Mouse (Mus musculus): ENCODE results near the gene Copg1.
A peak's percentile ranks its signal among the peaks of the same experiment; 100 is the strongest.
"Not testable (repeated sequence)": the region's sequence is repeated elsewhere in the genome, so short reads cannot be mapped to it uniquely, and the experiment has no call there.

The Copg1 gene

GRCm38 (mm10) chr6:87876068-87876643 is 11.5 kb upstream of the Copg1 start:
- peak; percentile 60 for DNase-seq

DNA sequence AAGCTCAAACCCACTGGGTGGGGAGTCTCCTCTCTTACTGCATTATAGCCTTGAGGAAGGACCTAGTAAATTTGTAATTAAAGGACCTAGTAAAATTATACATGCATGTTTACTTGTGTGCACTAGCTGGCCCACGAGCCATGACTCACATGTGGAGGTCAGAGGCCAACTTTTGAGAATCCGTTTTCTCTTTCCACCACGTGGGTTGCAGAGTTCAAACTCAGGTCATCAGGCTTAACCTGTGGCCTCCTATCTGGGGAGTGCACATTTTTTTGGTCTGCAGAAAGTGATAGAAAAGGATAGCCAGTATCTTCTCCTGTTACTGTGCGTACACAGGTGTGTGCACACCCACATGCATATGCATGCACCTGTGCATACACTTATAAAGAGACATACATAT is 8.6 kb upstream of the Copg1 start:
- no peak for DNase-seq

- DNase-seq = no peak
Measured at GRCm38 (mm10) chr6:87879628-87880027, 8.0 kb upstream of the Copg1 start.

- no peak for DNase-seq
Measured at GRCm38 (mm10) chr6:87882221-87882620, 5.4 kb upstream of the Copg1 start.

DNA sequence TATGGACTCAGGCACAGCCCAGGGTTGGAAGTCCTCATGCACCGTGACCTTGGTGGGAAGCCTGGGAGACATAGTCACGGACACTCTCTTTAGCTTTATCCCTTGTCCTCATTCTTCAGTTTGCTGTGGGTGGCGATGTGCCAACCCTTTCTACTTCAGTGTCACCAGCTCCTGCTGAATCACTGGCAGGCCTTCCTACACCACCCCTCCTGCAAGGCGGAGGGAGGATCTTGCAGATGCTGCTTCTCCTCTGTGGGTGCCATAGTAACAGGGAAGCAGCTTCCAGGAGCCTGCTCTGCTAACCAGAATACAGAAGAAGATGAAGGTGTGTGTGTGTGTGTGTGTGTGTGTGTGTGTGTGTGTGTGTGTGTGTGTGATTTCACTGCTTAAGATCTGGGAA is 4.8 kb upstream of the Copg1 start:
- peak; percentile 16 for DNase-seq

DNA sequence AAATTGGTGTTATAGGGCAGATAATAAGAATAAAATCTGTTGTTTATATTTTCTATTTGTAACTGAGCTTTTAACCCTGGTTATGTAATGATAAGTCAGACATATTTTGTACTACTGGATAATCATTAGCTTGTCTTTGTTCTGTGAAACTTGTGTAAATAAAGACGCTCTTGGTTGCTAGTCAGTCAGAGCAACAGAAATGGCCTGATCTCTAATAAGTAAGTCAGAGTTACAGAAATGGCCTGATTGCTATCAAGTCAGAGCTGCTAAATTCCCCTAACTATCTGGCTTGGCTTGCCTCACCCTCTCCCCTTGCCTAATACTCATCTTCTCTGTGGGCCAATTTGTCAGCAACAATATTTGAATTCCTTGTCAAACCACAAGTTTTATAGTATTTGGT is 893 bp upstream of the Copg1 start:
- no peak for DNase-seq

DNA sequence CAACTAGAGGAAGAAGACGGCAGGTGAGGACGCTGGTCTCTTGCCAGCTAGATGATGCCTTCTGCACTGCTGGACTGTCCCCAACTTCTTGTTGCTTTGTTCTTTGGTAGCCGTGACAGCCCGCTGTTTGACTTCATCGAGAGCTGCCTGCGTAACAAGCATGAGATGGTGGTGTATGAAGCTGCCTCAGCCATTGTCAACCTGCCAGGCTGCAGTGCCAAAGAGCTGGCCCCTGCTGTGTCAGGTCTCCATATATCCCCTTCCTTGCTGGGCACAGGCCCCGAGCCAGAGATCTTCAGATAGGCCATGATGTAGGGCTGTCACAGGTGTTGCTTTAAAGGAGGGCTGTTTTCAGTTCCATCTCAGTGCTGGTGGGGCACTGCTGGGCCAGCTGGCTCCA is 6.3 kb downstream of the Copg1 start:
- no peak for DNase-seq

GRCm38 (mm10) chr6:87898028-87898427 is 10.4 kb downstream of the Copg1 start:
- DNase-seq = no peak

GRCm38 (mm10) chr6:87906632-87907031 is 19.0 kb downstream of the Copg1 start:
- DNase-seq = no peak

DNA sequence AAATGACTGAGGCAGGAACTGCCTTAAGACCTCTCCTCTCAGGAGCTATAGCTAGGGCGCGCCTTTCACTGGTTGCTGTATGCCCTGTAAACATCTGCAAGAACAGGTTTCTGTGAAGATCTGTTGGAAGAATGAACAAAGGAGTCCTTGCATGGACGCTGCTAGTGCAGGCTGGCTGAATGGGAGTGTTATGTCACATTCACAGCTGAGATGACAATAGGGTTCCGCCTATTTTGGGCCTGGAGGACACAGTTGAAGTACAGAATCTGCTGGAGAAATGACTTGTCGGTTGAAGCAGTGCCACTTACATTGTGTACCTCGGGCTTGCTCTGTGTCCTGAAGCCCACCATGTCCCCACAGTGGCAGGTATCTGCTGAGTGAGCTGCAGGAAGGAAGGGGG is 21.6 kb downstream of the Copg1 start:
- DNase-seq = no peak

DNA sequence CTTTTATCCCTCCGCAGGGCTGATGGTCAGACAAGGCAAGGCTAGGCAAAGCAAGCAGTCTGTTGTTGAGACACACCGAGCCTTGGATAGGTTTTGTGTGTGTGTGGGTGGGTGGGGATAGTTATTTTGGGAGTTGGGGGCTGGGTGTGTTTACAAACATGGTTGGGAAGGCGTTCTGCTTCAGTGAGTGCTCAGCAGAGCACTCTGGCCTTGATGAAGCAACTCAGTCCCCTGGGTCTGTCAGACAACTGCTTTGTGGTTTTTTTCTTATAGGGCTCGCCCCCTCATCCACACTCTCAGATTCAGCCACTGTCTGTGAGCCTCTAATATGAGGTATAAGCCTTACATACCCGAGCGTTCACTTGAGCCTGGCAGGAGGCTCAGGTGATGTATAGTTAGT is 23.9 kb downstream of the Copg1 start:
- DNase-seq = peak; percentile 5

GRCm38 (mm10) chr6:87913661-87914325 is 26.2 kb downstream of the Copg1 start, which contains the start of gene Hmces:
Gene Hmces (plus strand): TSS chr6:87913935.
- peak; percentile 84 for DNase-seq

DNA sequence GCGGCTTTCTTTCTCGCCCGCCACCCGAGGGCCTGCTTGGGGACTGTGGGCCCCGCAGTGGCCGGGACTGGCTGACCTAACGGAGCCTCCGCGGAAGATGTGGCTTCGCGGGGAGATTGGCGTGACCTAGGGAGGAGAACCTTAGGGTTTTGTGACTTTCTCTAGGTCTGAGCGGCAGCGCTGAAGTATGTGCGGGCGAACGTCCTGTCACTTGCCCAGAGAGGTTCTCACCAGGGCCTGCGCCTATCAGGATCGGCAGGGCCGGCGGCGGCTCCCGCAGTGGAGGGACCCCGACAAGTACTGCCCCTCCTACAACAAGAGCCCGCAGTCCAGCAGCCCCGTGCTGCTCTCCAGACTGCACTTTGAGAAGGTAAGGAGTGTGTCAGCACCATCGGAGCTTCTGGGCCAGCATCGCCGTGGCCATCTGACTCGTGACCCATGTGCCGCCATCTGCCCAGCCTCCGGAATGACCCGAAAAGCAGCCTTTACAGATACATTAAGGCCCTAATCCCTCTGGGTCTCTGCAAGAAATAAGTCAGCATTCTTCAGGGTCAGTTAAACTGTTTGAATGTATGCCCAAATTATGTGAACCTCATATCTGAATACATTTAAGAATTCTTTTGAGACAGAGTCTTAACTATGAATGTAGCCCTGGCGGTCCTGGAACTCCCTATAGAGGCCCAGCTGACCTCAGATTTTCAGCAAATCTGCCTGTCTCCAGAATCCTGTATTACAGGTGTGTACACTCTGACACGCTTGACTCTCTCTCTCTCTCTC is 26.9 kb downstream of the Copg1 start:
- peak; percentile 51 for DNase-seq

DNA sequence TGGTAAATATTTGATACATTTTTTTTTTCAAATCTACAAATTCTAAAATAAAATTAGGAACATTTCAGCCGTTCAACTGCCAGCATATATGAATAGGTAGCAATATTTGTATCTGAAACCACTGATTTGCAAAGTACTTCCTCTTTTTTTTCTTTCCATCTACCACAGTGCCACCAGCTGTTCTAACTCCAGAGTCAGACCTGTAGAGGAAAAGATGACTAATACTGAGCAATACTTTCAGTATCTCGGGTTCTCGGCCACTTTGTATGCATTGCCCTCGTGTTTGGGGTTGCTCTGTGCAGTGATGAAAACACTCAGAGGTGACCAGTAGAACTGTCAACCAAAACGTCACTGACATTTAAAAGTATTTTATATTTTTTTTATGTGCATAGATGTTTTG is 28.3 kb downstream of the Copg1 start:
- DNase-seq = peak; percentile 38

DNA sequence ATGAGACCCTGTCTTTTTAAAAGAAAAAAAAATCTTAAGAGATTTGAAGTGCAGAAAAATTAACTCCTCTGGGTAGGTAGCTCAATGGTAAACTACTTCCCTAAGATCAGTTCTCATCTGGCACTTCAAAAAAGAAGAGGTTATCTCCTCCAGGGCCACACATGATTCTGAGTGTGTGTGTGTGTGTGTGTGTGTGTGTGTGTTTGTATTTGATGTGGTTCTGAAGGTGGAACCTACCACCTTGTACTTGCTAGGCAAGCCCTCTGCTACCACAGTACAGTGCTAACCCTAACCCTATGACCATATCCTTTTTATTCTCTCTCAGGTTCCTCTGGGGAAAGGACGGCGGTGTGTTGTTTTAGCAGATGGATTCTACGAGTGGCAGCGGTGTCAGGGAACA is 33.6 kb downstream of the Copg1 start:
- no peak for DNase-seq

- no peak for DNase-seq
Measured at GRCm38 (mm10) chr6:87923624-87924023, 36.0 kb downstream of the Copg1 start.

- DNase-seq = peak; percentile 55
Measured at GRCm38 (mm10) chr6:87935037-87935436, 47.4 kb downstream of the Copg1 start.

DNA sequence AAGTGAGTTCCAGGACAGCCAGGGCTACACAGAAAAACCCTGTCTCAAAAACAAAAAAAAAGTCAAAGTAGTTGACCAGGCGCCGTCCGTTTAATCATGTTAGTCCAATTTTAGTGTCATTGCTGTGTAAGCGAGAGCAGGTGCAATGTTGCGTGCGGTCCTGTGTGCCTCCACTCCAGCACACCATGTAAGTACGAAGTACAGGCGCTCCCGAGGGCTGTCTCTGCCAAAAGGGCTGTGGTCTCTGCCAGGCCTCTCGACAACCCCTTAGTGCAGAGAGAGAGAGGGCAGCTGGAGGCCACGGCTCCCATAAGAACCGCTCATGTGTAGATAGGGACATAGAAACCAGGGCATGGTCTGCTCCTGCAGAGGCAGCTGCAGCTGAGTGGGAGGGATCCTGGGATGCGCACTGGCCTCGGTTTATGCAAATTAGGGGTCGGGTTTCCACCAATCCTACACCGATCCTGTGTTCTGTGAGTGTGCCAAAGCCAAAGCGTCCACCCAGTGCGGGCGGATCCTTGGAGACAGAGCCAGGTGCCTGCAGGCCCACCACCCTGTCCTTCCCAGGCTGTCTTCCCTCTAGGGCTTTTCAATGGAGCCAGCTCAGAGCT is 49.7 kb downstream of the Copg1 start:
- DNase-seq = no peak

DNA sequence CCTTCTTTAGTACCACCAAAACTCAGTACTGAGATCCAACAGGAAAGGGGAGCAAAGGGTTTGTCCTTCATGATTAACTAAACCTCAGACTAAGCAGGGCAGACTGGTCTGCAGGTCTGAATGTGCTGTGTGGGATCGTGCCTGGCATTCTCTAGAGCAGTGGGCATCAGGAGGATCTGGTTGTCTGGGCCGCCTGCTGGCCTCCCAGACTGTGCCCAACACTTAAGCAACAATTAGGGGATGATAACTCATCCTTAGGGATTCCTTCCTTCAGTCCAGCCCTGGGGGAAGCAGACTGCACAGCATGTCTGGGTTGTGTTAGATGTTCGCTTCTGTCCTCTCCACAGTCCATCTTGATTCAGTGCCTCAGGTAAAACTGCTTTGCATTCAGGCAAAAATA is 51.3 kb downstream of the Copg1 start:
- no peak for DNase-seq

DNA sequence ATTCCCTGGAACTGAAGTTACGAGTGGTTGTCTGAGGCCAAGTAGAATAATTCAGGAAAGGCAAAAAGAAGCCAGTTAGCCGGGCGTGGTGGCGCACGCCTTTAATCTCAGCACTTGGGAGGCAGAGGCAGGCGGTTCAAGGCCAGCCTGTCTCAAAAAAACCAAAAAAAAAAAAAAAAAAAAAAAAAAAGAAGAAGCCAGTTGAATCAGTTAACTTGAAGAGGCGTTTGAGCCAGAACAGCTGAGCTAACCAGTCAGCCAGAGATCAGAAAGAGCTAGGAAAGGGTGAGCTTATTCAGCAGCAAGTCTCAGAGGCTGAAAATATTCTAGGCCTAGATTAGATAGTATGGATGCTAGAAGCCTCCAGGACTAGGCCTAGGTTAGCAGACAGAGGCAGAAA is 54.6 kb downstream of the Copg1 start:
- no peak for DNase-seq

DNA sequence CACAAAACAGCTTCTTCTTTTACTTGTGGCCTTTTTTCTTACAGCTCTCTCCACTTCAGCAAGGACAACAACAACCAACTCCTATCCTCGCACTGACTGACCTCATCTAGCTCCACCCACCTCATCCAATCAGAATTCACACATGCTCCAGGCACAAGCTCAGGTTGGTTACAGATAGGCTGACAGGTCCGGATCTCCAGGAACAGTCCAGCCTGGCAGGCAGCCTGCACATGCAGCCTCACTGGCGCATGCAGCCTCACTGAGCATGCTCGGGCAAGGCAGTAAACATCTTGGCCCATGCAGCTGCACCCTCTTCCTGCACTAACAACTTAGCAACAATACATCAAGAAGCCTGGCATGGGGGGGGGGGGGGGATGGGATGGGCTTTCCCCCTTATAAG is 74.8 kb downstream of the Copg1 start:
- not testable (repeated sequence) for DNase-seq

Measured in lung, postnatal 36 days (tissue).